Mouse (Mus musculus) hindbrain, embryonic 10.5 days (tissue): ENCODE data around the gene 1700088E04Rik. TPM values are rescaled to one million over a fixed set of nuclear protein-coding genes. Genes with fewer than 3 reads are reported as not detected.

Experiments
- DNase-seq: peaks from one replicate; pipeline ENCODE4 v3.0.0-alpha.2; 2017; ENCODE audit warnings: low spot score
- H3K27ac ChIP-seq: fragments of 300-500 bp; sonication (generic); 2 replicates; pipeline ENCODE4 v1.5.1; 2016; ENCODE audit warnings: mild to moderate bottlenecking, moderate library complexity
- H3K27me3 ChIP-seq: fragments of 300-500 bp; sonication (generic); 2 replicates; pipeline ENCODE4 v1.6.1; 2016; ENCODE audit warnings: mild to moderate bottlenecking; ENCODE audit not compliant: poor library complexity, insufficient read depth, severe bottlenecking
- H3K36me3 ChIP-seq: fragments of 300-500 bp; sonication (generic); 2 replicates; pipeline ENCODE4 v1.6.1; 2016; ENCODE audit warnings: mild to moderate bottlenecking, moderate library complexity
- H3K4me1 ChIP-seq: fragments of 300-500 bp; sonication (generic); replicated peaks from 2 replicates; pipeline ENCODE4 v1.6.1; 2016; ENCODE audit warnings: mild to moderate bottlenecking
- H3K4me3 ChIP-seq: fragments of 300-500 bp; sonication (generic); 2 replicates; pipeline ENCODE4 v1.5.1; 2016; ENCODE audit warnings: mild to moderate bottlenecking, moderate library complexity
- H3K9me3 ChIP-seq: fragments of 300-500 bp; sonication (generic); 2 replicates; pipeline ENCODE4 v1.6.1; 2016; ENCODE audit warnings: mild to moderate bottlenecking, moderate library complexity
- WGBS: fragments of 180-500 bp; shearing (Covaris S2); methylation state at CpG from one replicate; pipeline ENCODE4 v1.1.7; 2016; 5-methylcytosine and 5-hydroxymethylcytosine counted together
- polyA plus RNA-seq: library from polyadenylated mRNA; unstranded; fragments of >200 nt; fragmentation: Nextera tagmentation; extraction: Ambion mirVana; gene quantifications from 2 replicates; pipeline ENCODE4 v1.2.1, GENCODE M21; 2016

Gene 1700088E04Rik
- polyA plus RNA-seq, 1 experiment from 2014 or later = 16.1 TPM

DNA sequence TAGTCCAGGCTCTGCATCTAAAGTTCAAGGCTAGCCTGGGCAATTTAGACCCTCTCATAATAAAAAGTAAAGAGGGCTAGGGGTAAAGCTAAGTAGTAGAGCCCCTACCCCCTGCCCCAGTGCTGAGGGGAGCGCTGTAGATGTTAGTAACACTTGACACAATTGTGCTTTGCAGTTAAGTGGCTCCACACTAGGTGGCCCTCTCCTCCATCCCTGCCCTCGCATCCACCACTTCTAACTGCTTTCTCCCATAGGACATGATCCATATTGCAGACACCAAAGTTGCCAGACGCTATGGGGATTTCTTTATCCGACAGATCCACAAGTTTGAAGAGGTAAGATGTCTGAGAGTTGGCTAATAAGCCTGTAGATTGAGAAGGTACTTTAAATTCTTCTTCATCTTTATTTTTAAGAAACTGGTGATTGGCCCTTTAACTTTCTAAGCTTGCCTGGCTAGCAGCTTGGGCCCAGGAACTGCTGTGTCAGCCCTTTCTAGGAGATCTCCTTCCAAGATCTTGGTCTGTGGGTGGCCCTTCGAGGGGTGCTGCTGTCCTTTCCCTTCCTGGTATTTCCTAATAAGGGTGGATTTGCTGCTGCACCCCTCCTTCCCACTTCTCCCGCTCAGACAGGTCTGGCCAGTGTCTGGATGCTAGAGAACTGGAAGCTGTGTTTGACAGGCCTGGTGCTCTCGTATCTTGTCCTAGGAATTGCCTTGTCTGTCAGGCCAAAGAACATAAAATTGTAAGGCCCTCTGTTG, 47.8 kb downstream of the 1700088E04Rik start:
- no peak for DNase-seq
- 81% methylated on average over 7 of the region's 7 CpGs for WGBS
- H3K27me3 ChIP-seq = no peaks in the 10 kb centered on the region
- H3K4me3 ChIP-seq = no peak overlapping the region
- peaks cover 17% of the 10 kb centered on the region for H3K4me1 ChIP-seq
- H3K27ac ChIP-seq = no peak overlapping the region
- peaks cover 85% of the 10 kb centered on the region for H3K36me3 ChIP-seq
- H3K9me3 ChIP-seq = no peaks in the 10 kb centered on the region

- Histone ChIP-seq H3K4me3 (no peak overlapping the region), H3K9me3 (no peaks in the 10 kb centered on the region), H3K36me3 (peaks cover 92% of the 10 kb centered on the region), H3K27ac (no peak overlapping the region), H3K4me1 (peaks cover 9% of the 10 kb centered on the region), H3K27me3 (no peaks in the 10 kb centered on the region)
- no peak for DNase-seq
- 90% methylated on average over 6 of the region's 6 CpGs for WGBS
Observed at GRCm38 (mm10) chr15:79092284-79092683, 48.8 kb downstream of the 1700088E04Rik start.

DNA sequence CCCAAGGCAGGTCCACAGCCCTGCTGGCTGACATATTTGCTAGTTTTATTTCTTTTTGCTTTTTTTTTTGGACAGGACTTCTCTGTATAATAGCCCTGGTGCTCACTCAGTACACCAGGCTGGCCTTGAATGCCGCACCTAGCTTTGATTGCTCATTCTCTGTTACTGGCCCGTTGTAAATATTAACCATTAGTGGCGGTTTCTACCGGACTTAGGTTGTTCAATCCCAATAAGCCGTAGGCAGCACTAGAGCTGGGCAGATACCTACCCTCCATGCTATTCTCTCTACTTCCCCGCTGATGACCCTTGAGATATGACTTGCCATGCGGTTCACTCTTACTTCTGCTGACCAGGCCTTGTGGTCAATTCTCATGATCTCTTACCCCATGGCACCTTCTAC, 61.5 kb downstream of the 1700088E04Rik start:
- 97% methylated on average over 7 of the region's 7 CpGs for WGBS
- Histone ChIP-seq H3K27me3 (no peaks in the 10 kb centered on the region), H3K27ac (no peak overlapping the region), H3K9me3 (no peaks in the 10 kb centered on the region), H3K4me3 (no peak overlapping the region), H3K36me3 (peaks cover 85% of the 10 kb centered on the region), H3K4me1 (peaks cover 22% of the 10 kb centered on the region)
- no peak for DNase-seq

Other genes starting within 250 kb of the 1700088E04Rik start
- 0.29 and 0.38 TPM in 2 replicates for gene Gm49510, start 241.6 kb downstream of the 1700088E04Rik start, polyA plus RNA-seq
- 23.8 and 24.7 TPM in 2 replicates for gene Sh3bp1, start 241.5 kb downstream of the 1700088E04Rik start, polyA plus RNA-seq
- gene Pdxp, start 227.3 kb downstream of the 1700088E04Rik start, polyA plus RNA-seq = 29.5 and 33.9 TPM in 2 replicates
- gene Lgals1, start 214.5 kb downstream of the 1700088E04Rik start, polyA plus RNA-seq = 305 and 403 TPM in 2 replicates
- gene Nol12, start 206.3 kb downstream of the 1700088E04Rik start, polyA plus RNA-seq = 64.1 and 68.0 TPM in 2 replicates
- 45.8 and 48.0 TPM in 2 replicates for gene Triobp, start 193.5 kb downstream of the 1700088E04Rik start, polyA plus RNA-seq
- 447 and 561 TPM in 2 replicates for gene H1f0, start 112.8 kb downstream of the 1700088E04Rik start, polyA plus RNA-seq
- gene Galr3, start 99.4 kb downstream of the 1700088E04Rik start, polyA plus RNA-seq = not detected in 2 replicates
- gene Ankrd54, start 78.4 kb downstream of the 1700088E04Rik start, polyA plus RNA-seq = 65.9 and 78.2 TPM in 2 replicates
- gene Eif3l, start 66.1 kb downstream of the 1700088E04Rik start, polyA plus RNA-seq = 238 and 262 TPM in 2 replicates
- gene Micall1, start 32.4 kb downstream of the 1700088E04Rik start, polyA plus RNA-seq = 7.0 and 8.8 TPM in 2 replicates
- 383 and 404 TPM in 2 replicates for gene Polr2f, start 244 bp downstream of the 1700088E04Rik start, polyA plus RNA-seq
- gene Sox10, start 24.0 kb upstream of the 1700088E04Rik start, polyA plus RNA-seq = 9.2 and 28.1 TPM in 2 replicates
- 45.0 and 47.8 TPM in 2 replicates for gene Pick1, start 87.9 kb upstream of the 1700088E04Rik start, polyA plus RNA-seq
- gene Gm49486, start 88.1 kb upstream of the 1700088E04Rik start, polyA plus RNA-seq = 0.14 and 0.21 TPM in 2 replicates
- 0.14 and 0.26 TPM in 2 replicates for gene Slc16a8, start 113.5 kb upstream of the 1700088E04Rik start, polyA plus RNA-seq
- 1.7 and 2.0 TPM in 2 replicates for gene Baiap2l2, start 144.3 kb upstream of the 1700088E04Rik start, polyA plus RNA-seq
- 24.2 and 25.3 TPM in 2 replicates for gene Pla2g6, start 187.1 kb upstream of the 1700088E04Rik start, polyA plus RNA-seq
- 0.97 and 1.1 TPM in 2 replicates for gene Maff, start 205.4 kb upstream of the 1700088E04Rik start, polyA plus RNA-seq